Mouse (Mus musculus) erythroblast, adult 5-6 weeks (primary cell): ENCODE measurements around the gene Diras2. TPM values are rescaled to one million over a fixed set of nuclear protein-coding genes. Genes with fewer than 3 reads are reported as not detected.

Experiments used
- ATAC-seq: replicated peaks from 2 replicates; pipeline ENCODE4 v1.8.0; 2016; ENCODE audit warnings: moderate number of reproducible peaks, mild to moderate bottlenecking, moderate TSS enrichment, inconsistent platforms; ENCODE audit not compliant: poor library complexity, low FRiP score, severe bottlenecking
- total RNA-seq, 2 experiments: library from RNA; stranded (forward) in 1 of 2; stranded (reverse) in 1 of 2; fragments of 150-400 nt in 1 of 2; fragments of 200-764, 138-1000 nt in 1 of 2; gene quantifications; 2 replicates each; pipeline versions ENCODE4 v1.2.3 to v1.2.4; 2015 to 2017; ENCODE audit warnings: low replicate concordance in 2 of 2

Gene Diras2
- total RNA-seq, 2 experiments from 2014 or later, result 0.17 TPM; not detected in 1

DNA sequence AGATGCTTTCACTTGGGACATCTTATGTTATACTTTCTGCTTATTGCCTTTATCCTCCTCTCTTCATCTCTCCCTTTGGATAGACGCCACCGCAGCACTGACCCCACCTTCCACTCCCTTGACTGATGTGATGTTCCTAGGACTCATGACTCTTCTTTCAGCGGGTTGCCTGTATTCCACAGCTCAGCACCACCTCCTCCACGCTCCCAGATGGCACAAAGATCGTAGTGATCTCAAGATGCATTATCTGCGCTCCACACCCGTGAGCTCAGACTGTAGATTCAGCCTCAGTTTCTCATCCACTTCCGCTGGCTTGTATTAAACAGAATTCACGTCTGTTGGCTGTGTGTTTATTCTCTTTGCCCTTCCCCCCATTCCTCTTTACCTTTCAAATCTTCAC lies 23.6 kb upstream of the Diras2 start:
- no peak for ATAC-seq

DNA sequence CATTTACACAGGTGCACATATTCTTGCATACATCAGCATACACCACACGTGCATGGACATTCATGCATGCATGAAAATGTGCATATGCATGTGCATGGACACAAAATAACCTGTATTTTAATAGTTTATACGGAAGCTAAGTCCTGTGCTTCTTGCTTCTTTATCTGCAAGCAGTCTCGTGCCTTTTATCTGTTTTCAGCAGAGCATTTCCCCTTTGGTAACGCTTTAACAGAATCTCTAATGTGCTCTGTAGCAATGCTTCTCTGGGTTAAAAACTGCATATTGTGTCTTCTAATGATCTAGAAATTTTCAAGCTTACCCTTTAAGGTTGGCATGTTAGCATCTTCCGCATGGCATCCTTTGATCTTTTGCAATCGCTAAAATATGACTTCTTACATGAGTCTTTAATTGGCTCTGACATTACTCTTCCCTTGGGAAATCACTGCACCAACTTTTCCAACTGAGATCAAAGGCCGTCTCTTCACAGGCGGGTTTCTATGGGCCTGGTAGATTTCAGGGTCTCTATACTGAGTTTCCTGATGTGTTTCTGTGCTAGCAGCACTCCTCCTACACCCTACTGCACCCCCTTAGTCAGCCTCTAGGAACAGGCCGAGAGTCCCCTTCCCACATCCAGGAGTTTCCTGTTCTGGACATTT lies 21.9 kb upstream of the Diras2 start:
- no peak for ATAC-seq

DNA sequence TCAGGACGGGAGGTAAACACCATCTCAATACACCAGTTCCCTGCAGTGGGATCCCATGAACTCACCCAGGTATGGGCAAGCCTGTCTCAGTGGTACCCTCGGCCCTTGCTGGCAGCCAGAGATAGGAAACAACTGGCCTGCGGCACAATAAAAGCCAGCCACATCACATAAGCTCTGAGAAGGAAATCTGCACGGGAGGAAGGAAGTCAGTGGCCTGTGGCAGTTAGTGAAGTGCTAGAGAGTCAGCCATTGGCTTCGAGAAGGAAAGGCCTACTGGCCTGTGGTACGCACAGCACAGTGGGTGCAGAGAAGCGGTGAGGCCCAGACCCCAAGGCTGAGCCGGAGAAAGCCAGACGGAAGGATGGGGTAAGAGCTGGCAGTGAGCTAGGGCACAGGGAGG lies 20.2 kb upstream of the Diras2 start:
- ATAC-seq, result no peak

DNA sequence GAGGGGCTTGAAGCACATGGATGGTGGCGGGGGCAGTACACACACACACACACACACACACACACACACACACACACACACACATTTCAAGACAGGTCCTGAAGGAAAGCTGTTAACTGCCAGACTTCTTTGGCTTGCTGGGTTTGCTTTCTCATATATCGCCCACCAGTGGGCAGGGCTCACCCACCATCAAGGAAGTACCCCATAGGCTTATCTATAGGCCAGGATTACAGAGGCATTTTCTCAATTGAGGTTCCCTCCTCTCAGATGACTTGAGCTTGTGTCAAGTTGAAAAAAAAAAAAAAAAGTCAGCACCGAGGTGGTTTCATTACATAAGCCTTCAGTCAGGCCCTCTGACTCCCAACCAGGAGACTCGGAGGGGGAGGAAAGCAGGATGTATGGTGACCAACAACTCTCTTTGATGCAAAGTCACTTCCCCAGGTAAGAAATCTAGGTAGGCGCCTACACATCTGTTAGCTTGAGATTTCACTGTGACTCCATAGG lies 19.7 kb upstream of the Diras2 start:
- no peak for ATAC-seq

DNA sequence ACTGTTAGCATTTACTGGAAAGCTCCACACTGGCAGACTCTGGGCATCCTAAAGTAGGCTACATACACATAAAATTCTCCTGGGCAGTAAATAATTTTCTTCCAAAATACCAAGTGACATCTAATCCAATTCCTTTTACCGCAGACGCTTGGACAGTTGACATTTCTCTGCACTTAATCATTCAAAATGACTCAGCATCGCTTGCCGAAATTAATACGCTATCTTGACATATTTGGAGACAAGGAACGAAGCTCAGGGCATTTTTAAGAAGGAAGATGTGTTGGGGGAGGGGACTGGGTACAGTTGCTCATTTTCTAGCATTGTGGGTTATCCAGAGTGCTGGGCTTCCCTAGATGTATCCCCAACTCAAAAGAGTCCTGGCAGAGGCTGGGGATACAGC lies 15.2 kb upstream of the Diras2 start:
- ATAC-seq, result no peak

DNA sequence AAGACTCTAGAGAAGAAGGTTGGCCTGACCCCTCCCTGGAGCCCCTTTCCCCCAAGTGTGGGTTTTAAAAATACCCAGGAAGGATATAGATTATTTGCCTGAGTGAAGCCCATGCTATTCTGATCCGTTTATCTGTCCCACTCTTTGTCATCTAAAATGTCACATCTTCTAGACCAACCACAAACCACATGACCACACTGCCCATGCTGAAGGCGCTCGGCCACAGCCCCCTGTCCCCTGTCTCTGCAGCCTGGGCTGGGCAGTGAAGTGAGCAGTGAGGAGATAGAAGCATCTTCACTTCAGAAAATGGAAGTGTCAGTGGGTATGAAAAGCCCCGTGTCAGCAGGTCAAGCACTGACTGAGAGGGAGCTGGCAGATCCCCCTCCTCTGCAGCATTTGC lies 11.6 kb upstream of the Diras2 start:
- no peak for ATAC-seq

DNA sequence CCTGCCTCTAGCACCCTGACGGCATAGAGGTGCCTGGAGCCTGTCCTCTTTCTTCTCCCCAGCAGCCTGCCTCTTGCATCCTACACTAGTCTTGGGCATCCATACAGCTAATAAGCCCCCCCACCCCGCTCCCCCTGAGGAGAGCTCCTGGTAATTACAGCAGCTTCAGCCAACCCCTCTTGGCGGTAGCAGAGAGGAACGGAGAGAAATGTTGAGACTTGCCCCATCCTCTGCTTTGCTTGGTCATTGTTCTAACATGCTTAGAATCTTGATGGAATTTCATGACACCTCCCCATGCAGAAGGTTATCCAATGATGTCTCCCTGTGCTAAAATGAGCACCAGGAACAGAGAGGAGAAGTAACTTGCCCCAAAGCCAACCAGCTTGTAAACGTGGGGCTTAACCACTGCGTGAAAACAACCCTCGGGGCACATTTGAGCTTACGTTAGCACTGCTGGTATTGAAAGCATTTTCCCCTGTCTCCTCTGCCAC lies 11.0 kb upstream of the Diras2 start:
- ATAC-seq, result no peak

DNA sequence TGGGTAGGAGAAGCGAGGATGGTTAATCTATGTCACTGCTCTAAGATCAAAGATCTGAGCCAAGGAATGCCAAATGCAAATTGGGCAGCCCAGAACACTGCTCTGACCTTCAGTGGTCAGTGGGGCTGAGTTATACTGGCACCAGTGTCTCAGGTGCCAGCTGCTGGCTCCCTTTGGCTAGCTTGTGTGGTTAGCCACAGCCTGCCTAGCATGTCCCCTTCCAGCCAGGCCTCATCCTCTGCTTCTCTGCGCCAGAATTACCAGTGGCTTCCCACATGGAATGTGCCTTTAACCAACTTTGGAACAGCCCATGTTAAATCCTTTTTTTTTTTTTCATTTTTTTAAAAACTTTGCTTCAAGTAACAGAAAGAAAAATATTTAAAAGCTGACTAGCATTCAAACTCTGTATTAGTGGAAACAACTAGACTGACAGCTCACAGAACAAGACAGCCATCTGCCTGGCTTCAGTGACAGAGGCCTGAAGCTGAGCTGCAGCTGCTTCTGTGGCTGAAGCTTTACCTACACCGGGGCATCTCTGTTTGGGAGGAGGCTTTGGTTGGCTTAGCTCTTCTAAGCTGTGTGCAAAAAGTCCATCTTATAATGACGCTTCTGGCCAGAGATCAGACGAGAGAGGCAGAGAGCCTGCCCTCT lies 10.4 kb upstream of the Diras2 start:
- ATAC-seq, result no peak

DNA sequence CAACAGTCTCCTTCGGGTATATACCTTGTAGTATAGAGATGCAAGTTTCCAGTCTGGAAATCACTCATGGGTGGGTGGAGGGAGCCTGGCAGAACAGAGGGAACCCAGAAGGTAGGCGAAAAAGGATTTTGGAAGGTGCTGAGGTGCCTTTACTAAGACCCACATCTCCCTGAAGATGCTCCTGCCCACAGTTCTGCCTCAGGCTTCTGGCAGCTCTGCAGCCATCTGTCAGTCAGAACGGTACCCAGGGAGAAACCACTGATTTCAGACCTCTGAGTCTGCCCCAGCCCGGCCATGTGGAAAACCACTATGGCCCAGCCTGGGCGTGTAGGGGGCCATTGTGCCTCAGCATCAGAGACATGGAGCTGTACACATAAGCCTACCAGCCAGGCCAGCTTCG lies 8.4 kb upstream of the Diras2 start:
- no peak for ATAC-seq

DNA sequence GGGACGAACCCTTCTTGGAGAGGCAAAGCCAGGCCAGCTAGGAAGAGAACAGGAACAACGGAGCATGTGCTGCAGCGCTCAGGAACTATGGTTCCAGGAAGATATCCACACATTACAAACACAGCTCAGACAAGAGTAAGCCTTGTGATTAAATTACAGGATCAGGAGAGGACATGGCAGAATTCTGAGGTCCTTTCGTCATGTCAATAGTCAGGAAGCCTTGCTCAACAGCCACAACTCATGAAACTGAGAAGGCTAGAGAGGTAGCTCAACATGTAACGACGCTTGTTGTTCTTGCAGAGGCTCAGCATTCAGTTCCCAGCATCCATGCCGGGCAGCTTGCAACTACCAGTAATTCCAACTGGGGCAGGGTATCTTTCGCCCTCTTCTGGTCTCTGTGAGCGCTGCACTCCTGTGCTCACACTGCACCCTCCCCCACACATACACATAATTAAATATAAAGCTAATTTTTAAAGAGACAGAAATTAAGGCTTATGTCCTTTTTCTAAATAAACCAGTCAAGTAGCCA lies 7.6 kb upstream of the Diras2 start:
- no peak for ATAC-seq

DNA sequence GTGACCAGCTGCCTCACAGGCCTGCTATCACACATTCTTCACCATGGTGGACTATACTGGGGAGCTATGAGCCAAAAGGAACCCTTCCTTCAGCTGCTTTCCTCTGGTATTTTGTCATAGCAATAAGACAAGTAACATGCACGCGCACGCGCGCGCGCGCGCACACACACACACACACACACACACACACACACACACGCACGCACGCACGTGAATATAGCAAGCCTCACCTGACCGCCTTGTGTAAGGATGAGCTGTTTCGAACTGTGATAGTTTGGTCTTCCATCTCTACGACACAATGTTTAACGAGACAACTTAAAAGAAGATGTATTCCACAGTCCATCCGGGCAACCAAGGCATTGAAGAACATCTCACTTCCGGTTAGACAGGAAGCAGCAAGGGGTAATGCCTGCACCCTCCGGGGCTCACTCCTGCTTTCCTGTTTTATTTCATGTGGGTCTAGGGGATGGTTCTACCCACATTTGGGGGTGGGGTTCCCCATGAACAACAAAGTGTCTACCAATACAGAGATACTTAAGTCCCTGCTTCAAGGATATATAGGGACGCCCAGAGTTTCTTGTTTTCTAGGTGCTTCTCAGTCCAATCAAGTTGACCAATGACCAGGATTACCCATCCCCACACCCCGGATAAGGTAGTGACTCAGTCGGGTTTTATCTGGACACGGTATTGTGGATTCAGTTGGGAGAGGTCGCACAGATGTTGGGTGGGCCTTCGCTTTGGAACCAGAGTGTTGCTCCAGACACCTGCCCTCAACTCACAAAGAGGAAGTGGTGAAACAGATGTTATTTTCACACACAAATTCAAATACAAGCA lies 6.9 kb upstream of the Diras2 start:
- no peak for ATAC-seq

DNA sequence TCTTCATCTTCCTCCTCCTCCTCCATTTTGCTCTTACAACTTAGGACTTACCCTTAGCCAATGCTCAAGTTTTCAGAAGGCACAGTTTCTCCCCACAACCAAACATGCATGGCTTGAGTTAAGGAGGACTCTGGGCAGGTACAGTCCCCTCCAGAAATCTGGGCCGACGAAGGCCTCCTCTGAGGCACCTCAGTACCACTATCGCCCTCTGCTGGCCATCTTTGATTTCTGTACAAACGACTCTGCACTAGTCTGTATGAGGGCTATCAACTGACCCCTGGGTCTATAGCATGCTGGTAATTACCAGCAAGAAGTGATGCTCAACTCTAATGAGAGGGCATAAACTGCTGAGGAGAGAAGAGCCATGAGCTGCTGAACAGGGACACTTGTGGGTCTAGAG lies 4.5 kb upstream of the Diras2 start:
- ATAC-seq, result no peak

DNA sequence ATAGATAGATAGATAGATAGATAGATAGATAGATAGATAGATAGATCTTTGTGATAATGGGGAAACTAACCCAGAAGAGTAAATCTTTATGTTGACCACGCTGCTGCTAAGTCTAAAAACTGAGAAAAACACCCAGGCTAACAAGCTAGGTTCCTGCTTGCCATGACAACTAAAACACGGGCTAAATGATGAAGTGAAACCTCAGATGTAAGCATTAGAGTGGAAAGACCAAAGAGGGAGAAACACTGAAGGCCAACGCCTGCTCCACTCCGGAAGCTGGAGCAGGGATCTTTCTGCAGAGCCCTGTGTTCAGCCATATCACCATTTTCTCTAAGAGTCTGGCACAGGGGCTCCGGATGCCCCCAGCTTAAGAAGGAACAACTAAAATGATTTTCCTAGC lies 2.6 kb upstream of the Diras2 start:
- ATAC-seq, result no peak

DNA sequence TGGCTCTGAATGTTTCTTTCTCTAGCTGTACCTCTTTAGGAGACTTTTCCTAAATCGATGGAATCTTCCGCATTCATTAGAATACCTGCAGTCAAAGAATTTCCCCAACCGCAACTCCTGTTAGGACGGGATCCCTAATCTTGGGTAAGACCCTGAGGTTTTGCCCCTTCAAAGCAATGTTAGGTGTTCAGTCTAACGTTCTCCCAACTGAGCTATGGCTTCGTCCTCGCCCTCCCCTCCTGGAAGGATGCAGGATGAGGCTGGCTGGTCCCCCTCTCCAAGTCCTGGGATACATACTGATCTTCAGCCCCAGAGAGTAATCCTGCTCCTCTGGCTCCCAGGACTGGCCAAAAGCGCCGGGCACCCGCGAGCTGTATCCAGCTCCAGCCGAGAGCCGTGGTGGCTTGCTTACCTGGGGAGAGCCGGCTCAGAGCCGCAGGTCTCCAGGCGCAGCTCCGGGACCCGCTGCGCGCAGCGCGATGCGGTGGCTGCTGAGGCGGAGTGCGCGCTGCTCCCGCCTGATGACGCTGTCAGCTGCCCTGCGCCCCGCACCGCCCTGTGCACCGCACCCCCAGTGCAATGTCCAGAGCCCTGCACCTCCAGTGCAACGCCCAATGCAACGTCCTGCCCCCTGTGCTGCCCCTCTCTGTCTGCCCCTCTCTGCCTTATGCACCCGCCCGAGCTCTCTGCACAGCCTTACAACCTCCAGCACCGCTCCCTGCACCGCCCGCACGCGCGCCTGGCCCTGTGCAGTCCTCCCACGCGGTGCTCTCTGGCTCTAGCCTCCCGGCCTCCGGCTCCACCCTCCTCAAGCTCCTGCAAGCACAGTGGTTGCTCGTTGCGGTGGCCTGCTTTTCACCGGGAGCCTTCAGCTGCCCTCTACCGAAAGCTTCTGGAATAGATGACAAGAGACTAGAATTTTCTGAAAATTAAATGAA lies 802 bp downstream of the Diras2 start:
- no peak for ATAC-seq

DNA sequence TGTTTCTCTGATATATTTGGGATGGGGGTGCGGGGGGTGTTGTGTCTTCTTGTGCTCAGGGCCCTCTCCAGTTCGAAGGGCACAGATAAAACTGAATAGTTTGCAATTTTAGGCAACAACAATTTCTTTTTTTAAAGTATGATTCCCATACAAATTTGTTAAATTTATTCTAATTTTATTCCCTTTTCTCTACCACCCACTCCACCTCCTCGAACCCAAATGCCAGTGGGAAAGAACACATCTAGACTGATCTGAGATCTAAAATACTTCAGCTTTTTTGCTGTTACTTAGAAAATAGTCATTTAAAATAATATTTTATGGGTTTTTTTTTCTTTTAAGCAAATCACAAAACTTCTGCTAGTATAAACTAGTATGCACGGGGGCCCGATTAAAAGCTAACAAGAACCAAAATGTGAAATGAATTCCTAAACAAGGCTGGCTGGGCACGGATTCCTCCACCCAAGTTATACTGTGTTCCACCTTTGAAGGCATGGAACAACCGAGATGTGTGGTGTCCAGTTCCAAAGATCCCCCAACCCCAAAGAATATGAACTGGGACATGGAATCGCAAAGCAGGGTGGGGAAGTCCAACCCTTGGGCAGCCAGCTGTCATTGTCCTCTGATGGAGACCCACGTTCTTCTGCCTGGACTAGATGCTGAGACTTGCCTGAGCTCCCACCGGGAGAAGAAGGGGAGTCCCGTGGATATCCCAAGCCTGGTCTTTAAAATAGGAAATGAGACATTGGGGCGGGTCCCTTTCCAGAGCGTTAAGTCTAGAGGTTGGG lies 1.7 kb downstream of the Diras2 start:
- no peak for ATAC-seq

DNA sequence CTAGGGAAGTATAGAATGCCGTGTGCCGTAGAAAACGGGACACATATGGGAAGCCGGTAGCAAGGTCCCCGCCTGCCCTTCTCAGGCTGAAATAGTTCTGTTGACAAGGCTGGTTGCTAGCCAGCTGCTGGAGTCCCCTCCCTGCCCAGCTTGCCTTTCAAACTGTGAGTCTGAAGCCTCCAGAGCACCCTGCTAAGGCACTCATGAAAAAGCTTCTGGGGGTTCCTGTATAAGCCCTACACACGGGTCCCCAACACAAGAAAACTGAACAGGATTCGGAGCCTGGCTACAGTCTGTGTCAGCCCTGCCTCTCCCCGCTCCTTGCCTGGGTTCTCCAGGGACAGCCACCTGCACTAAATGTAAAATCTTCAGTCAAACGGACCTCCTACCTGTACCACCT lies 2.3 kb downstream of the Diras2 start:
- no peak for ATAC-seq

DNA sequence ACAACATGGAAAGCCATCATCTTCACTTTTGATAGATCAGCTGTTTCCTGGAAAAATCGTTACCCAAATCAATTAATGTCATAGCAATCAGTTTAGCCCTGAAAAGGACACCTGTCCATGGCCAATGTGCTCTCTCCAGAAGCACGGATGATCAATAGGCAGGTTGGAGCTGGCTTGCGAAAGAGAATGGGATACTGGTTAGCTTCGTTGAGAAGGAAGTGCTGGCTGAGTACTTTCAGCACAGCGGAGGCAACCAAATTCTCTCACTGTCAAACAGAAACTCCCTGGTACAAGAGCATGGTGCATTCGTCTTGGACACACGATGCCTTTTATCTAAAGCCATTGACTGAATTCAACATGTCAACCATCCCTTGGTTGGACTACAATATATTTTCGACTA lies 2.8 kb downstream of the Diras2 start:
- no peak for ATAC-seq

DNA sequence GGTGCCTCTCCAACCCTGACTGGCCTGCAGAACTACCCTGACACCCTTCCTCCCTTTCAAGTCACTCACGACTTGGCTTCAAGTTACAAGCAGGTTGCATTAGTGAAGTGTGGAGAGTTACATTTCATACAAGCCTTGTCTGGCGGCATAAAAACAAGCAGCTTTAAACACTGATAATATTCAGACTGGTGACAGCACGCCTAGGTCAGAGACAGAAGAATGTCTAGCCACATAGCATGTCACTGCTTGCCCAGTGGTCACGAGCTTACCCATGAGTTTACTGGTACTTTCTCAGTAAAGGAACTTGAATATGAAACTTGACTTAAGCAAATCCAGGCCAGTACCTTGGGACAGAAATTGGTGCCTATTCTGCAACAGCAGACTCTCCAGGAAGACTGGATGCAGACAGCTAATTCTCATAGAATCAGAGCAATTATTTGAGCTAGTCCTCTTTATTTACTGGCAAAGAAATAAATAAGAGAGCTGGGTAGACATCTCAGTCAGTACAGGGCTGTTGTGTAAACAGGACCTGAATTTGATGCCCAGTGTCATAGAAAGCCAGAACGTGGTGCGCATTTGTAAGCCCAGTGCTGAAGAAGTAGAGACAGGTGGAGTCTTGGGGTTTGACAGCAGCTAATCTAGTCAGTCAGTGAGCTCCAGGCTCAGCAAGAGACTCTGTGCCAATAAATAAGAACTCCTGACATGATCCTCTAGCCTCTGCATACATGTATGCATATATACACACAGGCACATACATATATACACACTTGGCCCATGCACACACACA lies 4.6 kb downstream of the Diras2 start:
- ATAC-seq, result no peak
